Comparison of ENCODE assay signal across 20 mouse cellular contexts in genomic region chr17:47657901-47658300, GRCm38 (mm10). TPM values are rescaled to one million over a fixed set of nuclear protein-coding genes. Genes with fewer than 3 reads are reported as not detected.
"Had no signal": no experiment of that assay in that cellular context is flagged by ENCODE, and none has a peak within 500 bp of the region (broad histone marks: within the 10 kb centered on the region; RNA-seq: fewer than 3 reads in every experiment).

No protein-coding gene starts in this region.

- H3K4me2 ChIP-seq: liver, embryonic 13.5 days; liver, embryonic 15.5 days; midbrain, embryonic 12.5 days; neural tube, embryonic 12.5 days had no signal

- H3K9me3 ChIP-seq: liver, embryonic 13.5 days; liver, embryonic 15.5 days; midbrain, embryonic 10.5 days; midbrain, embryonic 12.5 days; neural tube, embryonic 12.5 days had no signal

- H3K9ac ChIP-seq: liver, embryonic 13.5 days; liver, embryonic 15.5 days; liver, postnatal 0 days; midbrain, embryonic 12.5 days; neural tube, embryonic 12.5 days had no signal

- H3K4me3 ChIP-seq: liver, embryonic 13.5 days; liver, embryonic 15.5 days; midbrain, embryonic 10.5 days; midbrain, embryonic 12.5 days; neural tube, embryonic 12.5 days had no signal

- H3K27ac ChIP-seq: liver, embryonic 13.5 days; midbrain, embryonic 10.5 days; midbrain, embryonic 12.5 days; neural tube, embryonic 12.5 days had no signal

- ATAC-seq: liver, postnatal 0 days; midbrain, embryonic 16.5 days had no signal

- DNase-seq: liver, embryonic 13.5 days; liver, postnatal 0 days; lung, adult 2 months; lung, postnatal 36 days; midbrain, embryonic 14.5 days; retina, postnatal 1 day; right cerebral cortex, adult 18-20 months; right cerebral cortex, postnatal 25 days; right cerebral cortex, postnatal 4 days; spleen, adult 18-20 months; thymus, adult 18-20 months; thymus, postnatal 14 days; thymus, postnatal 36 days had no signal

- H3K27me3 ChIP-seq: liver, embryonic 13.5 days; liver, embryonic 15.5 days; midbrain, embryonic 12.5 days; neural tube, embryonic 12.5 days had no signal

- H3K4me1 ChIP-seq: midbrain, embryonic 12.5 days; neural tube, embryonic 12.5 days had no signal

RNA-seq across cellular contexts. Expression of gene Gm21981, which starts 36.4 kb away (rescaled TPM):
- total RNA-seq: megakaryocyte, adult 5-6 weeks had no signal
- polyA plus RNA-seq: liver, embryonic 15.5 days had no signal

RNA-seq across cellular contexts. Expression of gene Prickle4, which starts 36.6 kb away (rescaled TPM):
- total RNA-seq: megakaryocyte, adult 5-6 weeks; megakaryocyte-erythroid progenitor cell, adult 5-6 weeks had no signal
- polyA plus RNA-seq: liver, embryonic 13.5 days; liver, embryonic 15.5 days; midbrain, embryonic 14.5 days had no signal
